Mouse (Mus musculus): ENCODE measurements around the gene Scn4b. TPM values are rescaled to one million over a fixed set of nuclear protein-coding genes. Genes with fewer than 3 reads are reported as not detected.

Scn4b gene
- polyA plus RNA-seq, 1 experiment from 2014 or later: 0.11 TPM

DNA sequence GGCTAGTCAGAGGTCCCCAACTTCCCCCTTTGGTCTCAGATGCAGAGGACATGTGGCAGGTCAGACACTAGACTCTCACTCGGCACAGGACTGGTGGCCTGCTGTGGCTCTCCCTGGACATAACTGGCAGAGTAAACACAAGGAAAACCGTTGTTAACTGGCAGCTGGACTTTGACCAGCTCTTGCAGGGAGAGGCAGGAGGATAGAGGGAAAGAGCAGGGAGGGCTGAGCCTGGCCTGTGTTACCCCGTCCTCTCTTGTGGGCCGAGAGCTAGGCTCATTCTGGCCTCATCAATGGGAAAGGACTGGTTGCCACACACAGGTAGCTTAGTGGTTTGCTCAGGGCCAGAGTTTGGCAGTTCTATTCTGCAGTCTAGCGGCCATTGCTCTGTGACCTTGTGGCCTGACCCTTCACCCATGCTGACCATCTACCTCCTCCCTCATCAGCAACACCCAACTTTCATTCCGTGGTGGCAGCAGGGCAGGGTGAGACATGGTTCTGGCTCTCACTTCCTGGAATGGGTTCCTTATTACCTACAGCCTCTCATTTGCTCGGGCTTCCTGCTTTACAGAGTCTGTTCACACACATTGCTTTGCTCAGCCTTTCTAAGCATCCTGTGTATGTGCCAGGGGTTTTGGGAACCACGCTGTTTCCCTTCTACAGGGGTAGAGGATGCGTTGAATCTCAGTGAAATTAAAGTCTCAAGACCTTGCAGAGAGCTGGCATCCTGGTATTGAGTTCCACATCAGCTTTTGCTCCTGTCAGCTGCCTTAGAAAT, 64.0 kb downstream of the Scn4b start:
- no peak for ATAC-seq (ENCODE audit: low read depth)
- H3K27ac ChIP-seq (replicated peaks): no peak overlapping the region
- H3K9me3 ChIP-seq: no peaks in the 10 kb centered on the region
- no peak overlapping the region for H3K4me3 ChIP-seq
- no peaks in the 10 kb centered on the region for H3K4me1 ChIP-seq (replicated peaks)
- no peak overlapping the region for H3K9ac ChIP-seq
- H3K36me3 ChIP-seq: no peaks in the 10 kb centered on the region
- H3K4me2 ChIP-seq: no peak overlapping the region
- WGBS: 79% methylated on average over 9 of the region's 9 CpGs
- H3K27me3 ChIP-seq: no peaks in the 10 kb centered on the region

Other genes with a start within 250 kb of the Scn4b start
- gene Atp5l, start 217.7 kb upstream of the Scn4b start, polyA plus RNA-seq (2015; fragmentation: Nextera tagmentation; extraction: Ambion mirVana): 725 and 838 TPM in 2 replicates
- 38.1 and 39.8 TPM in 2 replicates for gene Ube4a, start 172.8 kb upstream of the Scn4b start, polyA plus RNA-seq (2015; fragmentation: Nextera tagmentation; extraction: Ambion mirVana)
- gene Cd3g, start 158.0 kb upstream of the Scn4b start, polyA plus RNA-seq (2015; fragmentation: Nextera tagmentation; extraction: Ambion mirVana): not detected in 2 replicates
- not detected in 2 replicates for gene Cd3d, start 156.6 kb upstream of the Scn4b start, polyA plus RNA-seq (2015; fragmentation: Nextera tagmentation; extraction: Ambion mirVana)
- 0.32 TPM in 1 of 2 replicates, not detected in the other for gene Cd3e, start 128.8 kb upstream of the Scn4b start, polyA plus RNA-seq (2015; fragmentation: Nextera tagmentation; extraction: Ambion mirVana)
- gene Mpzl2, start 98.6 kb upstream of the Scn4b start, polyA plus RNA-seq (2015; fragmentation: Nextera tagmentation; extraction: Ambion mirVana): 0.59 and 1.3 TPM in 2 replicates
- gene Mpzl3, start 83.2 kb upstream of the Scn4b start, polyA plus RNA-seq (2015; fragmentation: Nextera tagmentation; extraction: Ambion mirVana): 0.92 and 1.2 TPM in 2 replicates
- gene Jaml, start 59.2 kb upstream of the Scn4b start, polyA plus RNA-seq (2015; fragmentation: Nextera tagmentation; extraction: Ambion mirVana): 0.20 and 0.23 TPM in 2 replicates
- gene Scn2b, start 20.6 kb upstream of the Scn4b start, polyA plus RNA-seq (2015; fragmentation: Nextera tagmentation; extraction: Ambion mirVana): 9.2 and 9.7 TPM in 2 replicates
- gene BC049352, start 43.6 kb downstream of the Scn4b start, polyA plus RNA-seq (2015; fragmentation: Nextera tagmentation; extraction: Ambion mirVana): not detected in 2 replicates
- not detected in 2 replicates for gene Tmprss4, start 65.7 kb downstream of the Scn4b start, polyA plus RNA-seq (2015; fragmentation: Nextera tagmentation; extraction: Ambion mirVana)
- 0.90 and 1.1 TPM in 2 replicates for gene Il10ra, start 130.8 kb downstream of the Scn4b start, polyA plus RNA-seq (2015; fragmentation: Nextera tagmentation; extraction: Ambion mirVana)
- not detected in 2 replicates for gene Tmprss13, start 180.7 kb downstream of the Scn4b start, polyA plus RNA-seq (2015; fragmentation: Nextera tagmentation; extraction: Ambion mirVana)
- gene Fxyd6, start 231.8 kb downstream of the Scn4b start, polyA plus RNA-seq (2015; fragmentation: Nextera tagmentation; extraction: Ambion mirVana): 273 and 293 TPM in 2 replicates